Mouse (Mus musculus) heart, adult 11 months (tissue): ENCODE results near the gene Rnf207.
A peak's percentile ranks its signal among the peaks of the same experiment; 100 is the strongest.

Source experiments
- DNase-seq: peaks from one replicate; pipeline ENCODE4 v3.0.0; 2022

The Rnf207 gene

DNA sequence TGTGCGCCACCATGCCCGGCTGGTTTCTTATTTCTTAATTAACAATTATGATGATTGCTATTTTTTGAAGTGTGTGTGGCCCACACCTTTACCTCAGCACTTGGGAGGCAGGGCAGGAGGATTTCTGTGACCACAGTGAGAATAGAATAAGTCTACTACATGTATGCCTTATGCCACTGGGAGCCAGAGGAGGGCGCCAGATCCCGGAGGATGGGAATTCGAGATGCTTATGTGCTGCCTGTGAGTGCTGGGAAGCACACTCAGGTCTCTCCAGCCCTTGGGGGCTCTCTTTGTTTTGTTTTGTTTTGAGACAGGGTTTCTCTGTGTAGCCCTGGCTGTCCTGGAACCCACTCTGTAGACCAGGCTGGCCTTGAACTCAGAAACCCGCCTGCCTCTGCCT is 9.9 kb upstream of the Rnf207 start:
- DNase-seq, result no peak

DNA sequence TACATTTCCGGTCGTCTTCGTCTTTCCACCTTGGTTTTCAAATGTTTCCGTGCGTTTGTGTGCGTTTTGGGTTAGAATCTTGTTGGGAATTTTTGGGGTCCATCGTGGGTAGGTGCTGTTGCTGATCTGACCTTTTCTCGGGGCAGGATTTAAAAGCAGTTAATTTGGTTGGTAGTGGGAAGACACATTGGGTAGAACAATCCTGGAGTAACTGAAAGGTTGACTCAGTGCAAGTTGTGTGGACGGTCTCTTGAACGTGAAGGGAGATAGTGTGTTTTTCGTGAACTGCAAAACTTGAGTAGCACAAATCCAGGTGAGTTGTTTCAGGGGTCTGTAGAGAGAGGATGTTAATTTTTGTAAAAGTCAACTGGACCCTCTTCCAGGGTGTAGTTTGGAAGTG is 7.8 kb upstream of the Rnf207 start:
- DNase-seq, result no peak

DNA sequence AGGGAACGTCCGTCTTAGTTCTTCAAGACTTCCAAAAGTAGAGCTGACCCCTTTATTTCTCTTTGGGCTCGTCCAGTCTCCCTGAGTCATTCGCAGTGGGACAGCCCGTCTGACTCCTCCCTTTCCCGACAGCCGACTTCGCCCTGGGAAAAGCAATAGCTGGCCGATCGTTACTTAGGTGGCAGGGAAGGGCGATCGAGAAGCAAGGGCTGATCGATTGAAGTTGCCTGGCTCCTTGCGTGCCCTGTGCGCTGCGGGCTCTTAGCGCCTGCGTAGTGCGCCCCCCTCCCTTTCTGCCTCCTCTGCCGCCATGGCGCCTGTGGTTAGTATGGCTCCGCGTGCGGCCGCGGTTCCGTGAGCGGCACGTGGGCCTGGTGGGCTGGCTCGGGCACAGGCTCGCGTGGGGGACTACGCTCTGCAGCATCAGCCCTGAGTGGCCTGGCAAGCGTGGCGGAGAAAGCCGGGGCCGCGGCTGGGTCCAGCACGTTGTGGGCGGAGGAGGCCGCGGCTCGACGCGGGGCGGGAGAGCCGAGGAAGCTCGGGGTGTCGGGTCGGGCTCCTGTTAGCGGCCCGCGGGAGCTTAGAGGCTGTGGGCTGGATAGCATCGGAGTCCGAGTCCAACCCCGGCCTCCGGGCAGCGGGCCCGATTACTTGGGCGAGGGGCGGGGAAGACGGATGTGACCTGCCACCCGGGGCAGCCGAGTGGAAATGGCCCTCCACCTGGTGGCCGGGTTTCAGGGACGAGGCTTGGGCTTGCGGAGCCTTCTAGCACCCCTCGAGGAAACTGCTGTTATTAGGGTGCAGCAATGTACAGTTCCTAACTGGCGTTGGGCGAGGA is 7.0 kb upstream of the Rnf207 start, which contains the start of gene Rpl22:
Gene Rpl22 (plus strand): TSS at position 169 of the 838 bp plus-strand sequence.
- DNase-seq, result peak; percentile 99

DNA sequence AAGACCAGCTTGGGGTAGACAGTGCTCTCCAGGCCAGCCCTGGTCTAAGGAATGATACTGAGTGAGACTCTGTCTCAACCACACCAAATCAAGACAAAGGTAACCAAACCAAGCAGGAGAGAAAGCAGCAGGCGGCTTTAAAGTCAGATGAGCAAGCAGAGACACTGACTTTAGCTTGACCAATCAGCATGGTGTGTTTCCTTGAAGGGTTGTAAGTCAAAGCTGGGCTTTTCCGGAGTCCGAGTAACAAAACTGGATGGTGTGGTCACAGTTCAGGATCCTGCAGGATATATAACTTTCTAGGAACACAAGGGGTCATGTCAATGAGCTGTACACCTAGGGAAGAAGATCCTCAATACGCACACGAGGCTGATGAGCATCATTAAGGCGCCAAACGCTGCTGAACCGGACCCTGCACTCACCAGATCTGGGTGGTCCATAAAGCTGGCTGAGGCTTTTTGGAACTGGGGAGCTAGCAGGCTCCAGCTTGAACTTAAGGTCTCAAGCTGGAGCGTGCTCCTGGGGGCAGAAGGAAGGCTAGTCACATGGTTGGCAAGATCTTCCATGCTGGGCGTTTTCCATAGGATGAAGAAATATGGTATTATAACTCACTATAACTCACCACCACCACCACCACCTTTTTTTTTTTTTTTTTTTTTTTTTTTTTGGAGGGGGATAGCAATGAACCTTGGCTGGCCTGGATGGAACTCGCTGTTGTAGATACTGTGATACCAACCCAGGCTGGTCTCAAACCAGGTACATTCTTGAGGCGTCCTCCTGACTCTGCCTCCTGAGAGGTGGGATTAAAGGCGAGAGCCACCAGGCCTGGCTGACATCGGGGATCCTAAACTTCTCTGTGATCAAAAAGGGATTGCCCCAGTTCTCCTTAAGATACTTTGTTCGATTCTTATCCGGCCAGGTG is 6.1 kb upstream of the Rnf207 start:
- no peak for DNase-seq

DNA sequence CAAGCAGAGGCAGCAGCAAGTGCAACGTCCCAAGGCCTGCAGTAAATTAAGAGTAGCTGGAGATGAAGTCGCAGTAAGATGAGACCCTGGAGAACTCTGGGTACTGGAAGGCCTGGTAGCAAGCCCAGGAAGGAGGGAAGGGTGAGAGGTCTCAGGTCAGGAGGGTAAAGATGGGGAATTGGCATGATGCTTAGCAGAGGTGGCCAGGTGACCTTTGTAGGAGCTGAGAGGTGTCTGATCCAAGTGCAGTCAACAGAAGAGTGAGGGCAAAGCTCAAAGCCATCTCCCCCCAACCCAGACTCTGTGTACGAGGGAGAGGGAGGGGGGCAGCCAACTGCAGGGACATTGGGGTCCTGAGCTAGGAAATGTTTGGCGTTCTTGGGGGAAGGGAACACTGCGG is 2.7 kb upstream of the Rnf207 start:
- DNase-seq, result no peak

DNA sequence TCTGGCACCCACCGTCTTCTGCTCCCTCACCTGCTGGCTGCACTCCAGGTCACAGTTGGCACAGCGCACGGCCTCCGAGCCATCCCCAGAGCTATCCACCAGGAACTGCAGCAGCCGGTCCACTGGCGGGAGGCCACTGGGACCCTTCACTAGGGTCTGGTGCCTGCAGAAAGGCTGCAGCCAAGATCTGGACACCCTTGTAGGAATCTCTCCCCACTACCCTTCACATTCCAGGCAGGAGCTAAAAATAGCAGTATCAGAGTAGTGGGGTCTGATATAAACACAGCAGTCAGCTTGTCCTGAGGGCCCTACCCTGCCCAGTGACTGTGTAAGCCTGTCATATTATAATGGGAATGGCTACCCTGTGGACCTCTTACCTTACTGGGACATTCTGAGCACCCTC is 1.2 kb downstream of the Rnf207 start:
- peak; percentile 96 for DNase-seq

DNA sequence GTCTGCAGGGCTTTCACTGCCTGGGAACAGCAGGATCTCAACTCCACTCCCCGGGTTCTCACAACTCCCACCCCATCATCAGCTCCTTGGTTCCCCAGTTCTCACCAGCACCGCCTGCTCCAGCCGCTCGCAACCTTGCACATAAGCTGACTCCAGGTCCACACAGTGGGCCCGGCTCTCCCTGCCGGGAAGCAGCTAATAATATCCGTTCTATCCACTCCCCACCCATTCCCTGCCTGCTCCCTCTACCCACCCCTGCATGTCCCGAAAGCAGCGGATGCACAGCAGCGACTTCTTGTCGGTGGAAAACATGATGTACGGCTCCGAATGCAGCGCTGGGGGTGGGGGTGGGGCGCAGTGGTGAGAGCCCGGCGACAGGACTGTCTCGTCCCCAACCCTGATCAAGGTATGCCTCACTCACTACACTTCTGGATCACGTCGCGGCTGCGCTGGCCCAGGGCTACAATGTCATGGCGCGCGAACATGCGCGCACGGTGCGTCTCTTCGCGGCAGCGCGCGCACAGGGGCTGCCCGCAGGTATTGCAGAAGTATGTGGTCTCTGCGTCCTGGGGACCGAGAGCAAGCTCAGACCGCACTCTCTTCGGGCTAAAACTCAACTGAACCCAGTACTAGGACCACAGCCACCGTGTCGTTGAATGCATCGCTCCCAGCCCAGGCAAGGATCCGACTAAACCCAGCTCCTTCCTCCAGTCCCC is 3.1 kb downstream of the Rnf207 start:
- DNase-seq, result no peak

DNA sequence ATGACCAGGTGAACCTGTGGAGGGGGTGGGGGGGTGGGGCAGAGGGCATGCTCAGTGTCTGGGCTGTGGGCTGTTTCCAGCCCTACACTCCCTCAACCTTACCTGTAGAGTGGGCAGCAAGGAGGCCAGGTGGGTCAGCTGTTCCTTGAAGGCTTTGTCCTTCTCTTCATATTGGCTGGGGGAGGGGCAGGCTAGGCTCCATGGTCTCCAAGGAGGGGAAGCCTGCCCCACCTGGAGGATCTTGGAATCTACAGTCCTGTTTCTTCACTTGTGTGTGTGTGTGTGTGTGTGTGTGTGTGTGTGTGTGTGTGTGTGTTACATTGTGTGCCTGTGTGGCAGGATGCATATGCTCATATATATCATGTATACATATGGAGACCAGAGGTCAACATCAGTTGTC is 4.9 kb downstream of the Rnf207 start:
- no peak for DNase-seq

DNA sequence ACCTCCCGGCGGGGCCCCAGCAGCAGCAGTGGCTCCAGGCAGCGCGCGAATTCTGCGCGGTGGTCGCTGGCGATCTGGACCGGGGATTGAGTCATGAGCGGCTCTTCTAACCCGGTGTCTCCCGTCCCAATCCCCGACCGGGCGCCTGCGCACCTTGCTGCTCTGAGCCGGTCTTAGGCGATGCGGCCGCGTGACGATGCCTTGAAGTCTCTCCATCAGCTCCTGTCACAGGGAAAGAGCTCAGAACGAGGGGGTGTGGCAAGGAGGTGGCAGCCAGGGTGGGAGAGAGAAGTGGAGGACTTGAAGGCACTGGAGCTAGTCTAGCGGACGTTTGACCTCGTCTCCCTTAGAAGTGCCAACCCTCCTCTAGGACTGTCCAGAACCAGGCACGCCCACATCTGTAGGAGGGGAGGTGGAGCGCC is 5.6 kb downstream of the Rnf207 start:
- no peak for DNase-seq

DNA sequence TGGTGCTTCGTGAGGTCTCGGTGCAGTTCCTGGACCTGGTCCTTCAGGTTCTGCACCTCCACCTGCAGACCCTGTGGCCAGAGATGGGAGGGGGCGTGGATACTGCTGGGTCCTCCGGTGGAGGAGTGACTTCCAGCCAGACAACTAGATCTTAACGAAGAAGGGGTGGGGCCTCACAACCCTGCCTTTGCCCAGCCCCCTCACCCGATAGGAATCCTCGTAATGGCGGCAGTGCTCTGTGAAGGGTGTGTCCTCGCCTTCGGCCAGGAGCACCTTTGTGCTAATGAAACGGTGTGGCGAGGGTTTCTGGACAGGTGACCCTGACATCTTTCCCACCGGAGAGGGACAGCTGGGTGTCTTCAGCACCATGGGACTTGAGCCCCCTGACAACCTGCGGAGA is 6.6 kb downstream of the Rnf207 start:
- no peak for DNase-seq

DNA sequence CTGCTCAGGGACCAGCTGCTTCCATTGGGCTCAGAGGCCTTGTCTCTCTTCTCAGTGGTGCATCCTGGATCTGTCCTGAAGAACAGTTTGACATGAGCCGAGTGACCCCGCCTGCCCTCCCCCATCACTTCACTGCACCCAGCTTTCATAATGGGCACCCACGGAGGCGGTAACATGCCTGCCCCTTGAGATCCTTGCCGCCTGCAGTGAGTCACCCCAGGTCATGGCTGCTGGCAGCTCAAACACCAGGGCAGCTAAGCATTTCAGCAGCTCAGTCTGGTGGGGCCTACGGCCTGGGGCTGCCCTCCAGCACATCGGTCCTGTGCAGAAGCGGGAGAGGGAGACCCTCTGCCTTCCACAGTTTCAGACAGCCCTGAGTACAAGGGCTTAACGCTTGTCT is 11.3 kb downstream of the Rnf207 start:
- no peak for DNase-seq

DNA sequence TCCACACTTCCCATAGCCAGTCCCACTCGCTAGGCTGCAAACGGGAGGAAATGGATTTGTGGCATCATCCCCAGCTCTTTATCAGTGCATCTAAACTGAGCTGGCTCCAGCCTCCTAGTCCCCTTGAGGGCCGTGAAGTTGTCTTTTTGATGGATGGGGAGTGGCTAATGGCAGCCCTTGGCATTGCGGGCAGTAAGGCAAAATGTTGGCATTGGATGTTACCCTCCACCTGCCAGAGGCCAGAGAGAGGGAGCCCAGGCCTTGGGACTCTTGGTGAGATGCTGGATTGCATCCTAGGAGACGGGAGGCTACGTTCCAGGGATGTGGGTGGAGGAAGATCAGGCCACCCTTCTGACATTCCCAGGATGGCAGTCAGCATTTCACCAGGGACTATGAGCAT is 12.8 kb downstream of the Rnf207 start:
- DNase-seq, result no peak

DNA sequence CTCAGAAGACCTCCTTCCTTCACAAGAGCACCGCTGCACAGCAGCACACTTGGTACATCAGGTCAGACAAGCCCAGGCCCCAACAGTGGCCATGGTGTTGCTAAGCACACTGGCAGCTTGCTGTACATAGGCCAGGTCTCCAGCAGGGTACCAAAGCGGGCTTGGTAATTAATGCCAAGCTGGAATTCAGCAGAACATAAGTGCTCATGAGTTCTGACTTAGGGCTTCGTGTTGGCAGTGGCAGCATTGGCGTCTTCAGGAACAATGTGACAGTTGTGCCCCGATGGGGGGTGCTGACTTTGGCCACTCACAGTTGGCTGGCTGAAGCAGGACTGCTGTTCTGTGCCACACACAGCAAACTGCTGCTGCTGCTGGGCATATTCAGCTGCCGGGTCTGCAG is 14.1 kb downstream of the Rnf207 start:
- DNase-seq, result no peak

DNA sequence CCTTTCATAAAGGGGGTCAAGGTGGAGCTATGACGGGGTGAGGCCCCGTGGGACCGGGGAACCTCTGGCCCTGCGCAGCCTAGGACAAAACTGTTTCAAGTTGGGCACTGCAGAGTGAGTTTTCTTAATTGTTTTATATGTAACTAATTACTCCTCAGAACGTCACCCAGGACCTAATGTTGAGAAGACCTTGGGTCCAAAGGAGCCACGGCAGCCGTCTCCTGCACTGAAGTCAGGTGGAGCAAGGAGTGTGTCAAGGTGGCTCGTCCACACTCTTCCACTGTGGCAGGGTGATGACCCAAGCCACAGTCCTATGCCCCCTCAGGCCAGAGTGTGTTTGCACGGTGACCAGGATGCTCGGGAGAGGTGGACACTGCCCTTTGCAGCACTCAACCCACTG is 15.6 kb downstream of the Rnf207 start:
- no peak for DNase-seq

DNA sequence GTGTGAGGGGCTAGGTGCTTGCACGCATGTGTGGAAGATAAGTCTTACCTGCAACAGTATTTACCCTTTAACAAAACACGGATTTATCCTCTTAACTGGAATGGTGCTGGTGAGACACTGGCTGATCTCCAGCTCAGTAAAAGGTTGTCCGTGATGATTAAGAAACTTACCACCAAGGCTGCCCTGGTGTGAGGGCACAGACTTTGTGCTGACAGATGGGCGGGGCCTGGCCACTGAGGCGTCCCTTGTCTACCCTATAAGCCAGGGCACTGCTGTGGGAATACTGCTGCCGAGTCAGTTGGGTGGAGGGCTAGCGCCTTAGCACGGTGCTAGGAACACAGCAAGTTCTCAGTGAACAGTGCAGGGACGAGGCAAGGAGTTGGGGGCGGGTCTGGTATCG is 16.8 kb downstream of the Rnf207 start:
- no peak for DNase-seq

DNA sequence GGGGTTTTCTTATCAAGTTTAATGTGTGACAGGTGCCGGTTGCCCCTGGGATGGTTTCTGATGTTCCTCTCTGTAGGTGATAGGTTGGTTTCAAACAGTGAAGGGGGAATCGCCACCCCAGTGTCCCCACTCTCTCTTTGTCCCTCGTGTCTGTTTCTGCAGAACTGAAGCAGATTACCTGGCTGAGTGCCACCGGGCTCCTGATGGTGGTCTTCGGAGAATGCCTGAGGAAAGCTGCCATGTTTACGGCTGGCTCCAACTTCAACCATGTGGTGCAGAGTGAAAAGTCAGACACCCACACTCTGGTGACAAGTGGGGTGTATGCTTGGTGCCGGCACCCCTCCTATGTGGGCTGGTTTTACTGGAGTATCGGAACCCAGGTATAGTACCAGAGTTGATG is 18.4 kb downstream of the Rnf207 start:
- DNase-seq, result no peak

DNA sequence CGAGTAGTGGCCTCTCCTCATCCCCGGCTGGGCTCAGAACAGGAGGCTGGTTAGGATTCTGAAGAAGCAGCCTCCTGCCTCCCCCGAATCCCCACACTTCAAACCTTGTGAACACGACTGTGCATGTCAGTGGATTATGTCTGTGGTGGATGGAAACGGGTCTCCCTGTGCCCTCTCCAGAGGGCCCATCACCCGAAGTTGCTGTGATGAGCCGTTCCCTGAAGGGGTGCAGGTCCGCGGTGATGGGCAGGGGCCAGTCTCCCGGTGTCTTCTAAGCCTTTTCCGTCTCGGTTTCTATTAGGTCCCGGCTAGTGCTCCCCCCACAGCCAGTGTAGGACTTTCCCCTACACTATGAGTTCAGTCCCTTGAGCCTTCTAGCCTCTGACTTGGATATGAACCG is 20.0 kb downstream of the Rnf207 start:
- DNase-seq, result peak; percentile 91

DNA sequence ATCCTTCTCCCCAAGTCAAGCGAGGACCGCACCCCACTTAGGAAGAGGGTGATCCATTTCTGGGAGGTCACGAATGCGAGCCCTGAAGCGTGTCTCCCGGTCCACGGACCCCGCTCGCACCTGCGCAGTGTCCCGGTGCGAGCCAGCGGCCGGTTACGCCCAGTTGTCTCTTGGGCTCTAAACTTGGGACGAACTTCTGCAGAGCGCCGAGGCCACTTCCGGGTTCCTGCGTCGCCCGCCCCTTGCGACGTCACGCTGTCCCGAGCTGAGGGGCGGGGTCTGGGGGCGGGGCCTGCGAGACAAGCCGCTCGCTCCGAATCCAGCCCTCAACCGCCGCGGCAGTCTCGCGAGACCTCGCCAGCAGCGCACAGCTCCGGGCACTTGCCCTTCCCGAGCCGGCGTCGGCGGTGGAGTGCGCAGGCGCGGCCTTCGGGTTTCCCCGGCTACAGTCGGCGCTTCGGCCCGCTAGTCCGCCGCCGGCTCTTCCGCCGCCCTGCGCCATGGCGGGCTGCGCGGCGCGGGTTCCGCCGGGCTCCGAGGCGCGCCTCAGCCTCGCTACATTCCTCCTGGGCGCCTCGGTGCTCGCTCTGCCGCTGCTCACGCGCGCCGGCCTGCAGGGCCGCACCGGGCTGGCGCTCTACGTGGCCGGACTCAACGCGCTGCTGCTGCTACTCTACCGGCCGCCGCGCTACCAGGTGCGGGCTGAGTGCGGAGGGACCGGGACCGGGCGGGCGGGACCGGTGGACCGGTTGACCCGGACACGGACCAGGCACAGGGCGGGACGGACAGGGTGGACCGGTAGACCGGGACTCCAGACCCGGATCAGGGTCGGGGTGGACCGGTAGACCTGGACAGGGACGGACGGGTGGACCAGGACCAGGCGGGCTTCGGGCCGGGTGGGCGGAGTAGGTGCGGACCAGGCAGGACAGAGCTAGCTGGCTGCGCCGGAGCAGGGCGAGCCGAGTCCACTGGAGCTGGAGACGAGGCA is 21.6 kb downstream of the Rnf207 start, which contains the start of gene Icmt:
Gene Icmt (plus strand): TSS at position 354 of the 988 bp plus-strand sequence.
- DNase-seq, result peak; percentile 100

DNA sequence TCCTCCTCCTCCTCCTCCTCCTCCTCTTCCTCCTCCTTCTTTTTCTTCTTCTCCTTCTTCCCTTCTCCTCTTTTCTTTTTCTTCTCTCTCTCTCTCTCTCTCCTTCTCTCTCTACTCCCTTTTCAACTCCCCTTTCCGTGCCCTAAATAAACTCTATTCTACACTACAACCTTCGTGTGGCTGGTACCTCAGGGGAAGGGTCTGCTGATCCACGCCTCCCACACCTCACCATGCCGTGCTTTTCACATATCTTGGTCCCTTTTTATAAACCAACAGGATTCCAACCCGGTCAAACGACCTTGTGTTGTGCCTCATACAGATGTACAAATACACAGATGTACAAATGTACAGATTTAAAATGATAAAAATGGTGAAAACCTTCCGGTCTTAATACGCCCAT is 22.4 kb downstream of the Rnf207 start:
- DNase-seq, result no peak

DNA sequence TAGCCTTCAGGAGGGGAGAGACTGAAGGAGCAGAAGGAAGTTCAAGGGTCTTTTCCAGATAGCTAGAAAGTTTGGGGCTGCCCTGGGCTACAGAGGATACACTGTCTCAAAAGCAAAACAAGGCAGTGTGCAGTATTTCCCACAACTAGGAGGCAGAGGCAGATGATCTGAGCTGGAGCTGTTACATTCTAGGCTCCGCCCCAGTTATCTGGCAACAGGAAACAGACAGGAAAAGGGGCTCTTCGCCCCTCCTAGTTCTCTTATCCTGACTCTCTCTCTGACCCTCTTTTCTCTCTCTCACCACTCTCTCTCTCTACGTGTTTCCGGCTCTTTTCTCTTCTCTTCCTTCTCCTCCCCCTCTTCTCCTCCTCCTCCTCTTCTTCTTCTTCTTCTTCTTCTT is 22.9 kb downstream of the Rnf207 start:
- no peak for DNase-seq

DNA sequence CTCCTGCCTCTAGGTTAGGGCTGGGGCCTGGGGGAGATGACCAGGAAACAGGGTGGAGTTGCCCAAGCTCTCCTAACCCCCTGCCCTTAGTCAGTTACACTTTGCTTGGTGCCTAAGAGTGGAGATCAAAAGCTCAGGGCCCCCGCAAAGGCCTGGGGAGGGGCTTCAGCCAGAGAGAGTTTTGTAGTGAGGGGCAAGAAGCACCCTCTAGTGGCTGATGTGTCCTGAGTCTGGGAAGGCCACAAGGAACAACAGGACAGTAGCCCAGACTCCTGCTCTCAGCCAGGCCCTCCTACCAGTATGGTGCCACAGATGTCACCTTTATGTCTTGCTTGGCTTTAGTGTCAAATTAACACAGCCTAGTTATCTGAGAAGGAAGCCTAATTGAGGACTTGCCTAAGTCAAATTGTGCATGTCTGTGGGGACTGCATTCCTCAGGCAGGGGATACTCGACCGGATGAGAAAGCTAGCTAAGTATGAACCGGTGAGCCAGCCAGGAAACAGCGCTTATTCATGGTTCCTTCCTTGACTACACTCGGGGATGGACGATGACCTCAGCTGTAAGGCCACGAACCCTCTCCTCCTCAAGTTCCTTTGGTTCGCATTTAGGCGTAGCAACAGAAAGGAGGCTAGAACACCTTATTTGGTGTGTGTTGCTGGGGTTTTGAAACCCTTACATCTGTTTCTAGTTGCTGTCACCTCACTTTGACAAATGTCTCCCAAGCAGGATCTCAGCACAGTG is 24.4 kb downstream of the Rnf207 start:
- peak; percentile 92 for DNase-seq
